Mouse (Mus musculus) retina, postnatal 7 days (tissue): ENCODE results near the gene Clcf1.
"Not testable (repeated sequence)": the region's sequence is repeated elsewhere in the genome, so short reads cannot be mapped to it uniquely, and the experiment has no call there.

ENCODE experiments used
- DNase-seq: peaks from one replicate; pipeline ENCODE4 v3.0.0-alpha.2; 2012; ENCODE audit warnings: low read depth, low spot score

The Clcf1 gene

DNA sequence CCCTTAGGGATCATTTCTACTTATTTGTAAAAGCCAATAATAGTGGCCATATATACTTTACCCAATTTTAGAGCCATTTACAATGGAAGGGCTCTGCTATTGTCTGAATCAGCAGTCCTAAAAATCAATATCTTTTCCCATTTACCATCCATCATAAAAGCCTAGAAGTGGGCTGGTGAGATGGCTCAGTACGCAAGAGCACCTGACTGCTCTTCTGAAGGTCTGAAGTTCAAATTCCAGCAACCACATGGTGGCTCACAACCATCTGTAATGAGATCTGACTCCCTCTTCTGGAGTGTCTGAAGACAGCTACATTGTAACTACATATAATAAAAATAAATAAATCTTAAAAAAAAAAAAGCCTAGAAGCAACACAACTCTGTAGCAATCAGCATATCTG, 34.6 kb downstream of the Clcf1 start:
- DNase-seq: not testable (repeated sequence)

DNA sequence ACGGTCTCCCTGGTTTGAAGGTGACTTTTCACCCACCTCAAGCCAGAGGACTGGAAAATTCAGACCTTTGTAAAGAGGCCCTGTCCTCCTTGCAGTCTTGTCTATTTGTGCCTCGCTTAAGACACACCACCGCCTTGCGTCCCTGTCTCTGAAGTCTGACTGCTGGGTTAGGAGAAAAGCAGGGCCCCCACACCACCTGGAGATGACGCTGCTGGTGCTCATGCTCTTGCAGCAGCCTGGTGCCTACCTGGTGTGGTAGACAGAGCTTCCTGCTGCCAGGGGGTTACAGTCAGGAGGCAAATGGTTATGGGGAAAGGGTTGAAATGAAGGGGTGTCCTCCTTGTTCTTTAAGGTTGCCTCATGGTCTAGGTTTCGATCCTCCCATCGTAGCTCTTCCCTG, 40.2 kb downstream of the Clcf1 start:
- no peak for DNase-seq

- no peak for DNase-seq
Measured at GRCm38 (mm10) chr19:4255583-4256162, 41.6 kb downstream of the Clcf1 start.

- peak; percentile 96 for DNase-seq
Measured at GRCm38 (mm10) chr19:4257216-4257896, 43.3 kb downstream of the Clcf1 start.

DNA sequence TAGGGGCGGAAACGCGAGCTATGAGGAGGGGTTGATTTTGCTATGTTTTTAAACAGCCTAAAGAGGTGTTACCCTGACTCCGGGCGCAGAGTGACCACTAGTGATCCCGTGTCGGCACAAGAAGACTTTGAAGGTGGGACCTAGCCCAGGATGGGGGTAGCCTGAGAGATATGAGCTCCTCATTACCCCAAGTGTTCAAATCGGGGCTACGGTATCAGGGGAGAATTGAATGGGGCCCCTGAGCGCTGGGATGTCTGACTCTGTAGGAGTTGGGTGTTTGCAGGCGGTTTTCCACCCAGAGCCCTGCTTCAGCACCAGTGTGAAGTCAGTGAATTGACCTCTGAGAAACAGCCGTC, 43.8 kb downstream of the Clcf1 start:
- DNase-seq: no peak

DNA sequence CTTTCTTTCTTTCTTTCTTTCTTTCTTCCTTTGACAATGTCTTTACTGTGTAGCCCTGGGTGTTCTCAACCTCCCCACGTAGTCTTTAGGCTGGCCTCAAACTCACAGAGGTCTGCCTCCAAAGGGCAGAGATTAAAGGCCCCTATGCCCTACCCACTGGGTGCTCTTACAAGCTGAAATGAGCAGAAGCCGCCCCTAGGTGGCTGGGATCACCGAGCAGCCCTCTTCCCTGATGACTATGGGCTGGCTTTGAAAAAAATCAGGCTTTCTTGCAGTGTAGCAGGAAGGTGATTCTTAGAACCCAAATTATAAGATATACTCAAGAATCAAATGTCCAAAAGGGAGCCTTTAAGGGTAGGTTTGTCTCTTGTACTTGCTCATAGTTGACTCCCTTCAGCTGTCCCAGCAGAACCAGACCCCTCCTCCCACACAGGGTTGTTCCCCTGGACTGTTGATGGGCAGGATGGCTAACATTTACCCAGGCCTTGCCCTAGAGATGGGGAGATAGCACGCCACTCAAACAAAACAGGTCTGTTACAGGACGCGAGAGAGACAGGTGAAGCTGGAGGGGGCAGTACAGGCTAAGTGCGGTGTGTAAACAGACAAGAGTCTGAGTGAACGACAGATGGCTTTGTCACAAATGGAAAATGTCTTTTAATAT, 47.1 kb downstream of the Clcf1 start:
- no peak for DNase-seq

GRCm38 (mm10) chr19:4262756-4263155, 48.7 kb downstream of the Clcf1 start:
- DNase-seq: no peak

DNA sequence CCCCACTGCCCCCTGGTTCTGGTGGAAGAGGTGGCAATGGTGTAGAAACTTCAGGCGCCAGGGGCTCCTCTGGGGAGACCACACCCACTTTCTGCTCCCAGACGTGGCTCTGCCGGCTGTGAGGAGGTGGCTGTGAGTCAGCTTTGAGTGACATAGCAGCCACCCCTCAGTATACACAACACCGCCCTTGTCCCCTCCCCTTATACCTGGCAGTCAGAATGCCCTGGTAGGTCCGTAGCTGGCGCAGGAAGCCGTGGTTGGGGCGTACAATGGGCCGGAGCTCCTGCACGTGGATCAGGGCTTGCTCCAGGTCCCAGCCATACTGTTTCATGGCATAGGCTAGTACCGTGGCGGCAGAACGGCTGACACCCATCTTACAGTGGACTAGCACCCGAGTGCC, 49.7 kb downstream of the Clcf1 start:
- no peak for DNase-seq

DNA sequence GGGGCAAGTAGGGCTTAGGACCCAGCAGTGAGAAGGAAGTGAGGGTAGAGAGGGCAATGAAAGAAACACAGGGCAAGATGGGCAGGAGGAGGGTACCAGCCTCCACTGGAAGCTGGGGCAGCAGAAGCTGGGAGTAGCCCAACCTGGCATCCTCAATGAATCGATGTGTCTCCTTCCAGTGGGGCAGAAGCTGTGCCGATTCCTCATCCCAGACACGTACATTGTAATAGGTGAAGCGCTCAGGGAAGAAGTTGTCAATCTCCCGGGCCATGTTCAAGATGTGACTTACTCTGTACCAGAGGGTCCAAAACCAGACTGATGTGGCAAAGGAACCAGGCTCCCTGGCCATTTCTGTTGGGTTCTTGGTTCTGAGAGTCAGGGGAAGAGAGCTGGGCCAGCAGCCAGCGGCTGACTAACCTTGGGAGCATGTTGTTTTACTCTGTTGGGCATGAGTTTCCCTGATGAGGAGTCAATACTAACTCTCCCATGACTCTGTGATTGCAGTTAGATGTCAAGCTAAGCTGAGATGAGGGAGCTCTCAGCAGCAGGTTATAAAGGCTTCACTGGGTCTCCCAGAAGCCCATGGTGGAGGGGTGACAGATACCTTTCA, 50.2 kb downstream of the Clcf1 start:
- DNase-seq: no peak

DNA sequence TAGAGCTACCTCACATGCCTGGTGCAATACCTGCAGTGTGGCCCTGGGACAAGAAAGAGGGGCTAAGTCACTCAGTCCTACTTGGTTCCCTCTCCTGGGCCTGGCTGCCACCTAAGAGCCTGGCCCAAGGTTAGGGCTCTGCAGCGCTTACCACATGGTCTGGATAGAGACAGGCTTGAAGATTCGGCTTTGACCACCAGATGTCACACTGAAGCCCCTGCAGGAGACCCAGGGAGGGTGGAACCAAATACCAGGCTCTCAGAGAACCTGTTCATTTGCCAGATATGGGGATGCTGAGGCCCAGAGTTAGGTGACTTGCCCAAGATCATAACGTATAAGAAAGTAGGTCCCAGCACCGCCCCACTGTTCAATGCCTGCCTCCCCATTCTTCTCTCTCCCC, 51.9 kb downstream of the Clcf1 start:
- no peak for DNase-seq

GRCm38 (mm10) chr19:4268566-4269361, 54.7 kb downstream of the Clcf1 start, which contains the start of gene Ssh3:
TSS of gene Ssh3 (minus strand) at chr19:4269180.
- DNase-seq: peak; percentile 23

- no peak for DNase-seq
Measured at GRCm38 (mm10) chr19:4270187-4270586, 56.1 kb downstream of the Clcf1 start.

- no peak for DNase-seq
Measured at GRCm38 (mm10) chr19:4270972-4271371, 56.9 kb downstream of the Clcf1 start.
